Mouse (Mus musculus): ENCODE results near the gene Clrn2.

DNA sequence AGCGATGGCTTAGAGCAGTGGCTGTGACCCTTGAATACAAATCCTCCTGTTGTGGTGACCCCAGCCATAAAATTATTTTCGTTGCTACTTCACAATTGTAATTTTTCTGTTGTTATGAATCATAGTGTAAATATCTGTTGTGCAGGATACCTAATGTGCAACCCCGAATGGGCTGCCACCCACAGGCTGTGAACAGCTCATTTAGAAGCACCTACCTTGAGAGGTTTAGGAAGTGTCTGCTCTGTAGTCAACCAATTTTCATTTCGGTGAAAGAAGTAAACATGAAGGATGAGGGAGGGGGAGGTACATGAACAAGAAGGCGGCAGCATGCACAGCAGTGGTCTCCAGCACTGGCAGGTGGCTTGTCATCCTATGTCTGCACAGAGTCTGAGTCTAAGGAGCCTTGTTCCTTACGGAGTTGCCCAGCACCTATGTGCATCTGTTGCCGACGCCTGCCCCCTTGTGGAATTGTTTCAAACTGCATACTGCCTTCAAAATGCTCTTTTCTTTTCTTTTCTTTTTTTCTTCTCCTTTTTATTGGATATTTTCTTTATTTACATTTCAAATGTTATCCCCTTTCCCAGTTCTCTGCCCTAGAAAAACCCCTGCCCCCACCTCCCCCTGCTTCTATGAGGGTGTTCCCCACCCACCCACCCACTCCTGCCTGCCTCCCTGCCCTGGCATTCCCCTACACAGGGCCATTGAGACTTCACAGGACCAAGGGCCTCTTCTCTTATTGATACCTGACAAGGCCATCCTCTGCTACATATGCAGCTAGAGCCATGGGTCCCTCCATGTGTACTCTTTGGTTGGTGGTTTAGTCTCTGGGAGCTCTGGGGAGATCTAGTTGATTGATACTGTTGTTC, 29.3 kb upstream of the Clrn2 start:
- TF ChIP-seq CTCF (IDR thresholded peaks at IDR 0.05; ENCODE audit: low read depth) = peak; percentile 78
- no peak for TF ChIP-seq EP300 (IDR thresholded peaks at IDR 0.05; ENCODE audit: low read depth)

Data from heart, postnatal 0 days (tissue).